25 mouse cellular contexts compared by ENCODE assay signal in the genomic region with DNA sequence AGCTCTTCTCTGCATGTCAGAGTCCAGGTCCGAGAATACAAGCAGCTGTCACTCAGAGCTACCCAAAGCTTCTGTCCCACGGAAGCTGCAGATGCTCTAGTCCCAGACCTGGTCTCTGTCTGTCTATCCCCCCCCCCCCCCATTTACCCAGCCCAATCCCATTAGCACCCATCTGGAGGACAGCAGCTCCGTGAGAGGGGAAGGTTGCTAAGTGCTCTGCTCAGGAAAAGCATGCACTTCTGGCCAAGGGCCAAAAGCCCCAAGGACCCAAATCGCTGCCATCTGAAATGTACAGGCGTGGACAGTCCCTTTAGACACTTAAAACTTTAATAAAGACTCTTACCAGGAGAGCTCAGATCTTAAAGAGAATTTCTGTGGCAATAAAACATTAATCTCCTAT. TPM values are rescaled to one million over a fixed set of nuclear protein-coding genes. Genes with fewer than 3 reads are reported as not detected.
DNase-seq lines count a peak whose midpoint lies in the region; ATAC-seq and TF ChIP-seq lines count a peak whose summit lies in the region.
"Had no signal": no experiment of that assay in that cellular context is flagged by ENCODE, and none has a peak within 500 bp of the region (broad histone marks: within the 10 kb centered on the region; RNA-seq: fewer than 3 reads in every experiment).

No protein-coding gene starts in this region.

- ATAC-seq in hindbrain, postnatal 0 days, result no peak
- ATAC-seq in hindbrain, embryonic 14.5 days (ENCODE audit: low FRiP score), result no peak
- 0 out of 2 replicates have a peak, but pooled peaks have one; percentile 29 for ATAC-seq in neural tube, embryonic 12.5 days (ENCODE audit: low FRiP score, low read depth)
- no peak for ATAC-seq in neural tube, embryonic 15.5 days (ENCODE audit: low FRiP score)
- ATAC-seq in neural tube, embryonic 14.5 days (ENCODE audit: low read depth), result peak; percentile 65
- no peak for ATAC-seq in intestine, embryonic 15.5 days
- ATAC-seq: Patski had no signal

- DNase-seq in cerebellum, postnatal 10 days, result peak; percentile 48
- DNase-seq in cerebellum, postnatal 4 days (ENCODE audit: low spot score in 2 of 2), result no peak
- DNase-seq in hindbrain, postnatal 0 days (ENCODE audit: low spot score), result peak; percentile 59
- no peak for DNase-seq in hindbrain, embryonic 14.5 days (ENCODE audit: low spot score)
- DNase-seq: adrenal gland, adult 2 months; cerebellum, adult 11-12 months; embryo, embryonic 11 days; heart, postnatal 36 days; kidney, adult 18-20 months; kidney, postnatal 4 days; liver, embryonic 13.5 days; lung, adult 2 months; right cerebral cortex, postnatal 25 days; spleen, adult 18-20 months had no signal

- no peaks in the 10 kb centered on the region for H3K27me3 ChIP-seq in hindbrain, postnatal 0 days (ENCODE audit: insufficient read depth, low read length)
- no peaks in the 10 kb centered on the region for H3K27me3 ChIP-seq in hindbrain, embryonic 14.5 days (ENCODE audit: control insufficient read depth, insufficient read depth, low read length)
- H3K27me3 ChIP-seq in neural tube, embryonic 12.5 days (replicated peaks), result no peaks in the 10 kb centered on the region
- H3K27me3 ChIP-seq in neural tube, embryonic 15.5 days (replicated peaks), result no peaks in the 10 kb centered on the region
- H3K27me3 ChIP-seq in neural tube, embryonic 14.5 days (ENCODE audit: control insufficient read depth, insufficient read depth, low read length), result no peaks in the 10 kb centered on the region
- H3K27me3 ChIP-seq in intestine, embryonic 15.5 days (replicated peaks), result no peaks in the 10 kb centered on the region
- H3K27me3 ChIP-seq: heart, embryonic 15.5 days; liver, embryonic 13.5 days; Patski had no signal

- TF ChIP-seq CTCF in hindbrain, postnatal 0 days (IDR thresholded peaks at IDR 0.05; ENCODE audit: low read depth), result no peak

- H3K4me3 ChIP-seq in hindbrain, postnatal 0 days (ENCODE audit: low read length), result no peak overlapping the region
- no peak overlapping the region for H3K4me3 ChIP-seq in hindbrain, embryonic 14.5 days (replicated peaks; ENCODE audit: low read length)
- no peak overlapping the region for H3K4me3 ChIP-seq in neural tube, embryonic 12.5 days
- no peak overlapping the region for H3K4me3 ChIP-seq in neural tube, embryonic 15.5 days (replicated peaks)
- H3K4me3 ChIP-seq in neural tube, embryonic 14.5 days (ENCODE audit: low read depth, low read length), result no peak overlapping the region
- H3K4me3 ChIP-seq in intestine, embryonic 15.5 days (replicated peaks), result no peak overlapping the region
- H3K4me3 ChIP-seq: heart, embryonic 15.5 days; liver, embryonic 13.5 days had no signal

- peaks cover 76% of the 10 kb centered on the region for H3K36me3 ChIP-seq in hindbrain, postnatal 0 days (ENCODE audit: insufficient read depth, low read length)
- peaks cover 97% of the 10 kb centered on the region for H3K36me3 ChIP-seq in hindbrain, embryonic 14.5 days (replicated peaks; ENCODE audit: control insufficient read depth, insufficient read depth)
- peaks cover 100% of the 10 kb centered on the region for H3K36me3 ChIP-seq in neural tube, embryonic 12.5 days
- H3K36me3 ChIP-seq in neural tube, embryonic 15.5 days, result peaks cover 92% of the 10 kb centered on the region
- peaks cover 61% of the 10 kb centered on the region for H3K36me3 ChIP-seq in neural tube, embryonic 14.5 days (ENCODE audit: control insufficient read depth, insufficient read depth, low read length)
- H3K36me3 ChIP-seq in intestine, embryonic 15.5 days, result peaks cover 67% of the 10 kb centered on the region

- H3K9ac ChIP-seq in hindbrain, postnatal 0 days (replicated peaks; ENCODE audit: low read length), result no peak overlapping the region
- H3K9ac ChIP-seq in hindbrain, embryonic 14.5 days, result no peak overlapping the region
- H3K9ac ChIP-seq in neural tube, embryonic 12.5 days, result no peak overlapping the region
- no peak overlapping the region for H3K9ac ChIP-seq in neural tube, embryonic 15.5 days (replicated peaks)
- no peak overlapping the region for H3K9ac ChIP-seq in neural tube, embryonic 14.5 days (replicated peaks; ENCODE audit: low read depth, low read length)
- no peak overlapping the region for H3K9ac ChIP-seq in intestine, embryonic 15.5 days
- H3K9ac ChIP-seq: heart, embryonic 15.5 days; liver, embryonic 13.5 days had no signal

- 23% methylated on average over 5 of the region's 5 CpGs for WGBS in hindbrain, postnatal 0 days
- WGBS in hindbrain, embryonic 14.5 days, result 49% methylated on average over 5 of the region's 5 CpGs
- 57% methylated on average over 5 of the region's 5 CpGs for WGBS in neural tube, embryonic 12.5 days
- WGBS in neural tube, embryonic 15.5 days, result 33% methylated on average over 5 of the region's 5 CpGs
- WGBS in neural tube, embryonic 14.5 days, result 42% methylated on average over 5 of the region's 5 CpGs
- WGBS in intestine, embryonic 15.5 days, result 67% methylated on average over 5 of the region's 5 CpGs

- H3K4me2 ChIP-seq in hindbrain, postnatal 0 days (ENCODE audit: low read depth, low read length), result no peak overlapping the region
- H3K4me2 ChIP-seq in hindbrain, embryonic 14.5 days (replicated peaks), result no peak overlapping the region
- no peak overlapping the region for H3K4me2 ChIP-seq in neural tube, embryonic 12.5 days (replicated peaks)
- H3K4me2 ChIP-seq in neural tube, embryonic 15.5 days, result no peak overlapping the region
- H3K4me2 ChIP-seq in neural tube, embryonic 14.5 days (ENCODE audit: low read depth, low read length), result no peak overlapping the region
- no peak overlapping the region for H3K4me2 ChIP-seq in intestine, embryonic 15.5 days (replicated peaks)
- H3K4me2 ChIP-seq: heart, embryonic 15.5 days; liver, embryonic 13.5 days had no signal

- H3K4me1 ChIP-seq in hindbrain, postnatal 0 days (ENCODE audit: insufficient read depth, low read length), result no peaks in the 10 kb centered on the region
- H3K4me1 ChIP-seq in hindbrain, embryonic 14.5 days (replicated peaks; ENCODE audit: control insufficient read depth, insufficient read depth, low read length), result no peaks in the 10 kb centered on the region
- 0 out of 2 replicates have a peak, but pooled peaks cover 3% of the 10 kb centered on the region for H3K4me1 ChIP-seq in neural tube, embryonic 12.5 days
- no peaks in the 10 kb centered on the region for H3K4me1 ChIP-seq in neural tube, embryonic 15.5 days
- H3K4me1 ChIP-seq in neural tube, embryonic 14.5 days (ENCODE audit: control insufficient read depth, insufficient read depth, low read length), result no peaks in the 10 kb centered on the region
- no peaks in the 10 kb centered on the region for H3K4me1 ChIP-seq in intestine, embryonic 15.5 days (replicated peaks)

- no peaks in the 10 kb centered on the region for H3K9me3 ChIP-seq in hindbrain, postnatal 0 days (ENCODE audit: low read length)
- H3K9me3 ChIP-seq in hindbrain, embryonic 14.5 days (ENCODE audit: control insufficient read depth, low read length), result no peaks in the 10 kb centered on the region
- no peaks in the 10 kb centered on the region for H3K9me3 ChIP-seq in neural tube, embryonic 12.5 days
- H3K9me3 ChIP-seq in neural tube, embryonic 15.5 days (replicated peaks), result no peaks in the 10 kb centered on the region
- H3K9me3 ChIP-seq in neural tube, embryonic 14.5 days (ENCODE audit: control insufficient read depth, low read length), result no peaks in the 10 kb centered on the region
- H3K9me3 ChIP-seq in intestine, embryonic 15.5 days, result no peaks in the 10 kb centered on the region
- H3K9me3 ChIP-seq: heart, embryonic 15.5 days; liver, embryonic 13.5 days had no signal

- H3K27ac ChIP-seq in hindbrain, postnatal 0 days, result no peak overlapping the region
- H3K27ac ChIP-seq in hindbrain, embryonic 14.5 days, result no peak overlapping the region
- no peak overlapping the region for H3K27ac ChIP-seq in neural tube, embryonic 12.5 days
- H3K27ac ChIP-seq in neural tube, embryonic 15.5 days (replicated peaks), result no peak overlapping the region
- no peak overlapping the region for H3K27ac ChIP-seq in neural tube, embryonic 14.5 days (ENCODE audit: low read depth, low read length)
- no peak overlapping the region for H3K27ac ChIP-seq in intestine, embryonic 15.5 days
- H3K27ac ChIP-seq: heart, embryonic 15.5 days; liver, embryonic 13.5 days had no signal

RNA-seq across cellular contexts. Expression of a gene that starts 15.2 kb away (rescaled TPM):
- total RNA-seq in hindbrain, postnatal 0 days (2014; rRNA removed), result not detected in 2 replicates
- polyA plus RNA-seq in hindbrain, postnatal 0 days (2015; fragmentation: Nextera tagmentation; extraction: Ambion mirVana), result 0.10 TPM in 1 of 2 replicates, not detected in the other
- polyA plus RNA-seq in hindbrain, embryonic 14.5 days (2014; fragmentation: Nextera tagmentation; extraction: Ambion mirVana), result not detected in 2 replicates
- not detected in 2 replicates for polyA plus RNA-seq in neural tube, embryonic 12.5 days (2016; fragmentation: Nextera tagmentation; extraction: Ambion mirVana)
- polyA plus RNA-seq in neural tube, embryonic 15.5 days (2015; fragmentation: Nextera tagmentation; extraction: Ambion mirVana), result not detected in 2 replicates
- not detected in 2 replicates for polyA plus RNA-seq in neural tube, embryonic 14.5 days (2014; fragmentation: Nextera tagmentation; extraction: Ambion mirVana)
- 0.05 TPM in 1 of 2 replicates, not detected in the other for polyA plus RNA-seq in intestine, embryonic 15.5 days (2015; fragmentation: Nextera tagmentation; extraction: Ambion mirVana)
- total RNA-seq: adrenal gland, adult 2 months; gastrocnemius, adult 18-20 months; gastrocnemius, postnatal 4 days; heart, postnatal 36 days; megakaryocyte, adult 5-6 weeks; neutrophil, adult 5-6 weeks had no signal
- polyA plus RNA-seq: heart, embryonic 15.5 days; kidney, embryonic 16.5 days; liver, embryonic 13.5 days; Patski had no signal

RNA-seq across cellular contexts. Expression of a gene that starts 41.9 kb away (rescaled TPM):
- total RNA-seq in hindbrain, postnatal 0 days (2014; rRNA removed), result 52.9 and 90.6 TPM in 2 replicates
- 42.6 and 44.9 TPM in 2 replicates for polyA plus RNA-seq in hindbrain, postnatal 0 days (2015; fragmentation: Nextera tagmentation; extraction: Ambion mirVana)
- 50.9 and 51.1 TPM in 2 replicates for polyA plus RNA-seq in hindbrain, embryonic 14.5 days (2014; fragmentation: Nextera tagmentation; extraction: Ambion mirVana)
- 92.3 and 96.2 TPM in 2 replicates for polyA plus RNA-seq in neural tube, embryonic 12.5 days (2016; fragmentation: Nextera tagmentation; extraction: Ambion mirVana)
- 48.5 and 62.4 TPM in 2 replicates for polyA plus RNA-seq in neural tube, embryonic 15.5 days (2015; fragmentation: Nextera tagmentation; extraction: Ambion mirVana)
- 42.5 and 64.8 TPM in 2 replicates for polyA plus RNA-seq in neural tube, embryonic 14.5 days (2014; fragmentation: Nextera tagmentation; extraction: Ambion mirVana)
- polyA plus RNA-seq in intestine, embryonic 15.5 days (2015; fragmentation: Nextera tagmentation; extraction: Ambion mirVana), result 83.6 and 88.8 TPM in 2 replicates

RNA-seq across cellular contexts. Expression of a gene that starts 58.3 kb away (rescaled TPM):
- 127 and 144 TPM in 2 replicates for total RNA-seq in hindbrain, postnatal 0 days (2014; rRNA removed)
- 114 and 126 TPM in 2 replicates for polyA plus RNA-seq in hindbrain, postnatal 0 days (2015; fragmentation: Nextera tagmentation; extraction: Ambion mirVana)
- polyA plus RNA-seq in hindbrain, embryonic 14.5 days (2014; fragmentation: Nextera tagmentation; extraction: Ambion mirVana), result 163 and 182 TPM in 2 replicates
- 94.2 and 100 TPM in 2 replicates for polyA plus RNA-seq in neural tube, embryonic 12.5 days (2016; fragmentation: Nextera tagmentation; extraction: Ambion mirVana)
- 129 and 137 TPM in 2 replicates for polyA plus RNA-seq in neural tube, embryonic 15.5 days (2015; fragmentation: Nextera tagmentation; extraction: Ambion mirVana)
- polyA plus RNA-seq in neural tube, embryonic 14.5 days (2014; fragmentation: Nextera tagmentation; extraction: Ambion mirVana), result 158 and 176 TPM in 2 replicates
- 28.8 and 32.6 TPM in 2 replicates for polyA plus RNA-seq in intestine, embryonic 15.5 days (2015; fragmentation: Nextera tagmentation; extraction: Ambion mirVana)

RNA-seq across cellular contexts. Expression of a gene that starts 58.4 kb away (rescaled TPM):
- 0.04 TPM in 1 of 2 replicates, not detected in the other for total RNA-seq in hindbrain, postnatal 0 days (2014; rRNA removed)
- 0.42 and 0.48 TPM in 2 replicates for polyA plus RNA-seq in hindbrain, postnatal 0 days (2015; fragmentation: Nextera tagmentation; extraction: Ambion mirVana)
- polyA plus RNA-seq in hindbrain, embryonic 14.5 days (2014; fragmentation: Nextera tagmentation; extraction: Ambion mirVana), result 0.51 and 0.53 TPM in 2 replicates
- polyA plus RNA-seq in neural tube, embryonic 12.5 days (2016; fragmentation: Nextera tagmentation; extraction: Ambion mirVana), result 0.08 TPM in 1 of 2 replicates, not detected in the other
- 0.20 and 0.45 TPM in 2 replicates for polyA plus RNA-seq in neural tube, embryonic 15.5 days (2015; fragmentation: Nextera tagmentation; extraction: Ambion mirVana)
- 0.15 and 0.48 TPM in 2 replicates for polyA plus RNA-seq in neural tube, embryonic 14.5 days (2014; fragmentation: Nextera tagmentation; extraction: Ambion mirVana)
- 1.4 and 2.1 TPM in 2 replicates for polyA plus RNA-seq in intestine, embryonic 15.5 days (2015; fragmentation: Nextera tagmentation; extraction: Ambion mirVana)
- total RNA-seq: gastrocnemius, adult 18-20 months; gastrocnemius, postnatal 4 days; heart, postnatal 36 days; megakaryocyte, adult 5-6 weeks; neutrophil, adult 5-6 weeks had no signal
- polyA plus RNA-seq: adrenal gland, adult 2 months had no signal

Comparison
In these comparisons a context has a peak if more than half of its experiments do, and no peak if none do; other contexts are left out.
1. DNase-seq: peak in cerebellum, postnatal 10 days (2 of 2) and hindbrain, postnatal 0 days (single experiment); none in cerebellum, postnatal 4 days (0 of 2) and hindbrain, embryonic 14.5 days (single experiment).
2. ATAC-seq: peak in neural tube, embryonic 12.5 days (single experiment) and neural tube, embryonic 14.5 days (single experiment); none in hindbrain, postnatal 0 days (single experiment), hindbrain, embryonic 14.5 days (single experiment), neural tube, embryonic 15.5 days (single experiment) and intestine, embryonic 15.5 days (single experiment).